Mouse (Mus musculus) stomach, postnatal 0 days (tissue): ENCODE results near the gene Prpf6. TPM values are rescaled to one million over a fixed set of nuclear protein-coding genes. Genes with fewer than 3 reads are reported as not detected.

ENCODE experiments used
- ATAC-seq: fragments of 200-750 bp; cut with Nextera tagmentation; 2 replicates; pipeline ENCODE4 v1.8.0; 2017; ENCODE audit not compliant: low FRiP score, low TSS enrichment
- DNase-seq: peaks from one replicate; pipeline ENCODE4 v3.0.0-alpha.2; 2016; ENCODE audit warnings: low spot score
- H3K27ac ChIP-seq: fragments of 300-500 bp; sonication (generic); replicated peaks from 2 replicates; pipeline ENCODE4 v1.5.1; 2014; ENCODE audit warnings: mild to moderate bottlenecking, control low read depth
- H3K27me3 ChIP-seq: fragments of 300-500 bp; sonication (generic); 2 replicates; pipeline ENCODE4 v1.6.1; 2014; ENCODE audit warnings: low read length; ENCODE audit not compliant: control insufficient read depth, insufficient read depth
- H3K36me3 ChIP-seq: fragments of 300-500 bp; sonication (generic); 2 replicates; pipeline ENCODE4 v1.6.1; 2014; ENCODE audit warnings: low read length, mixed read lengths; ENCODE audit not compliant: control insufficient read depth, insufficient read depth
- H3K4me1 ChIP-seq: fragments of 300-500 bp; sonication (generic); replicated peaks from 2 replicates; pipeline ENCODE4 v1.6.1; 2014; ENCODE audit warnings: antibody characterized with exemption; ENCODE audit not compliant: control insufficient read depth, insufficient read depth
- H3K4me2 ChIP-seq: fragments of 300-500 bp; sonication (generic); replicated peaks from 2 replicates; pipeline ENCODE4 v1.6.1; 2014; ENCODE audit warnings: low read depth, mild to moderate bottlenecking, control low read depth, moderate library complexity
- H3K4me3 ChIP-seq: fragments of 300-500 bp; sonication (generic); 2 replicates; pipeline ENCODE4 v1.5.1; 2014; ENCODE audit warnings: low read depth, low read length, control low read depth
- H3K9ac ChIP-seq: fragments of 300-500 bp; sonication (generic); 2 replicates; pipeline ENCODE4 v1.6.1; 2014; ENCODE audit warnings: mild to moderate bottlenecking, low read length, control low read depth, mixed read lengths
- H3K9me3 ChIP-seq: fragments of 300-500 bp; sonication (generic); 2 replicates; pipeline ENCODE4 v1.6.1; 2016; ENCODE audit warnings: low read length; ENCODE audit not compliant: control insufficient read depth
- CTCF ChIP-seq: IDR thresholded peaks from 2 replicates; pipeline ENCODE4 v1.5.1; 2016; ENCODE audit warnings: antibody characterized with exemption, low read depth, mild to moderate bottlenecking, moderate library complexity
- EP300 ChIP-seq: optimal IDR thresholded peaks from 2 replicates; pipeline ENCODE3; 2016; ENCODE audit warnings: antibody characterized with exemption
- WGBS: fragments of 180-500 bp; shearing (Covaris S2); extraction: QIAGEN DNeasy Blood & Tissue Kit; methylation state at CpG from one replicate; pipeline ENCODE4 v1.1.7; 2014; 5-methylcytosine and 5-hydroxymethylcytosine counted together
- polyA plus RNA-seq: library from polyadenylated mRNA; unstranded; fragments of >200 nt; fragmentation: Nextera tagmentation; extraction: Ambion mirVana; gene quantifications from 2 replicates; pipeline ENCODE4 v1.2.1, GENCODE M21; 2015

Gene Prpf6
- polyA plus RNA-seq, 1 experiment from 2014 or later = 28.3 TPM

GRCm38 (mm10) chr2:181571941-181572670, 19.6 kb upstream of the Prpf6 start:
- TF ChIP-seq CTCF (no peak), EP300 (no peak)
- no peak overlapping the region for H3K9ac ChIP-seq
- no peak overlapping the region for H3K4me3 ChIP-seq
- WGBS = 95% methylated on average over 11 of the region's 11 CpGs
- H3K27me3 ChIP-seq = no peaks in the 10 kb centered on the region
- H3K36me3 ChIP-seq = peaks cover 15% of the 10 kb centered on the region; the same call in 1 of the 2 replicates
- H3K27ac ChIP-seq = no peak overlapping the region
- DNase-seq = peak; percentile 11
- no peaks in the 10 kb centered on the region for H3K9me3 ChIP-seq
- no peaks in the 10 kb centered on the region for H3K4me1 ChIP-seq
- H3K4me2 ChIP-seq = no peak overlapping the region
- ATAC-seq = no peak

GRCm38 (mm10) chr2:181572921-181573920, 18.4 kb upstream of the Prpf6 start:
- Histone ChIP-seq H3K9me3 (no peaks in the 10 kb centered on the region), H3K4me3 (no peak overlapping the region), H3K4me1 (no peaks in the 10 kb centered on the region), H3K9ac (no peak overlapping the region), H3K27ac (no peak overlapping the region), H3K4me2 (no peak overlapping the region), H3K27me3 (no peaks in the 10 kb centered on the region), H3K36me3 (peaks cover 15% of the 10 kb centered on the region; the same call in 1 of the 2 replicates)
- ATAC-seq (no peak), DNase-seq (peak; percentile 11)
- 95% methylated on average over 15 of the region's 15 CpGs for WGBS
- TF ChIP-seq CTCF = no peak

GRCm38 (mm10) chr2:181573961-181574360, 17.7 kb upstream of the Prpf6 start:
- Histone ChIP-seq H3K36me3 (peaks cover 15% of the 10 kb centered on the region; the same call in 1 of the 2 replicates), H3K27me3 (no peaks in the 10 kb centered on the region), H3K4me3 (no peak overlapping the region), H3K27ac (no peak overlapping the region), H3K4me1 (peaks cover under 1% of the 10 kb centered on the region; the same call in 1 of the 2 replicates), H3K9me3 (no peaks in the 10 kb centered on the region), H3K9ac (no peak overlapping the region), H3K4me2 (no peak overlapping the region)
- ATAC-seq (no peak), DNase-seq (peak; percentile 10)
- WGBS = 88% methylated on average over 9 of the region's 9 CpGs
- TF ChIP-seq CTCF = no peak
- no peak for TF ChIP-seq EP300

GRCm38 (mm10) chr2:181574921-181575545, 16.6 kb upstream of the Prpf6 start:
- no peak overlapping the region for H3K4me2 ChIP-seq
- DNase-seq (peak; percentile 11), ATAC-seq (no peak)
- H3K27ac ChIP-seq = no peak overlapping the region
- H3K9ac ChIP-seq = no peak overlapping the region
- TF ChIP-seq EP300 (no peak), CTCF (no peak)
- peaks cover 7% of the 10 kb centered on the region for H3K4me1 ChIP-seq
- H3K27me3 ChIP-seq = no peaks in the 10 kb centered on the region
- H3K9me3 ChIP-seq = no peaks in the 10 kb centered on the region
- H3K36me3 ChIP-seq = peaks cover 13% of the 10 kb centered on the region; the same call in 1 of the 2 replicates
- H3K4me3 ChIP-seq = no peak overlapping the region
- 93% methylated on average over 7 of the region's 7 CpGs for WGBS

GRCm38 (mm10) chr2:181576613-181577012, 15.1 kb upstream of the Prpf6 start:
- H3K9ac ChIP-seq = no peak overlapping the region
- 89% methylated on average over 2 of the region's 2 CpGs for WGBS
- ATAC-seq (no peak), DNase-seq (peak; percentile 4)
- no peaks in the 10 kb centered on the region for H3K27me3 ChIP-seq
- H3K4me2 ChIP-seq = no peak overlapping the region
- TF ChIP-seq CTCF = no peak
- TF ChIP-seq EP300 = no peak
- peaks cover 13% of the 10 kb centered on the region; the same call in 1 of the 2 replicates for H3K36me3 ChIP-seq
- H3K4me3 ChIP-seq = no peak overlapping the region
- no peaks in the 10 kb centered on the region for H3K9me3 ChIP-seq
- H3K27ac ChIP-seq = no peak overlapping the region
- peaks cover 13% of the 10 kb centered on the region for H3K4me1 ChIP-seq
